Mouse (Mus musculus): ENCODE results near the gene Cnn2. TPM values are rescaled to one million over a fixed set of nuclear protein-coding genes. Genes with fewer than 3 reads are reported as not detected.

The Cnn2 gene
- 218 and 255 TPM in 2 replicates for polyA plus RNA-seq (2015; fragmentation: Nextera tagmentation; extraction: Ambion mirVana)

DNA sequence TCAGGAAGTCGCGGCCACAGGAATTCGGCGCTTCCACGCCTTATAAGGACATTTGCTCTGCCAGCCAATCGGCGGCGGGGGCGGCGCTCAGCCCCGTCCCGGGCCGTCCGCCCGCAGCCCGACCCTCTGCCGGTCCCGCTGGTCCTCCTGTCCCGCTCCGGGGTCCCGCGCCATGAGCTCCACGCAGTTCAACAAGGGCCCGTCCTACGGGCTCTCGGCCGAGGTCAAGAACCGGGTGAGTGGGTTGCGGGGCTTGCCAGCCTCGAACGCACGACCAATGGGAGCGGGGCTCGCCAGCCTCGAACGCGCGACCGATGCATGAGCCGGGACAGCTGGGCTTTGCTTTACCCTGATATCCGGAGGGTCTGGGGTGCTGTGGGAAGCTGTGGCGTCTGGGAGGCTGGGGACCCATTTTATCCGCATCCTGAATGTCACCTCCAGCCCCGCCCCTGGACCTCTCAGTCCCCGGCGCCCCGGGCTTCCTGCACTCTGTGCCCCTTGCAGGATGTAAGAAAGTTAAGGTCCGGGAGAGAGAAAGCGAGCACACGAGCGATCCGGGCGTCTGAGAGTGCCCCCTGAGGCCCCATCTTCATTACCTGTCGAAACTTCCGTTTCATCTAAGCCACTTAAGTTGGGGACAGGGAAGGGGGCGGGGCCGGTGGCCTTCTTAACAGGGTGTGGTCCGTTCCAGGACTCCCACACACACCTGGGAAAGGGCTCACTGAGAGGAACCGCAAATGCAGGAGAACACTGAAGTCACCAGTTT, at the start of gene Cnn2:
Gene Cnn2 (plus strand): TSS at position 79 of the 766 bp plus-strand sequence.
- Histone ChIP-seq H3K9ac (ENCODE audit: low read length) (peak within 1 kb of the TSS; percentile 95), H3K36me3 (ENCODE audit: control insufficient read depth, insufficient read depth) (peaks cover 31% of the 10 kb centered on the region), H3K27ac (ENCODE audit: low read length) (peak within 1 kb of the TSS; percentile 98), H3K4me1 (ENCODE audit: control insufficient read depth, insufficient read depth, low read length) (peaks cover 35% of the 10 kb centered on the region), H3K4me2 (ENCODE audit: low read depth, low read length) (peak within 1 kb of the TSS; percentile 81), H3K4me3 (ENCODE audit: low read length) (peak within 1 kb of the TSS; percentile 89), H3K27me3 (ENCODE audit: control insufficient read depth, insufficient read depth, low read length) (no peaks in the 10 kb centered on the region), H3K9me3 (replicated peaks; ENCODE audit: control insufficient read depth, low read length) (peaks cover 3% of the 10 kb centered on the region)
- 0 out of 2 replicates have a peak, but pooled peaks have one; percentile 7 for ATAC-seq (replicated peaks; ENCODE audit: extremely low read depth, insufficient read depth, low FRiP score)
- under 1% methylated on average over 59 of the region's 59 CpGs for WGBS

DNA sequence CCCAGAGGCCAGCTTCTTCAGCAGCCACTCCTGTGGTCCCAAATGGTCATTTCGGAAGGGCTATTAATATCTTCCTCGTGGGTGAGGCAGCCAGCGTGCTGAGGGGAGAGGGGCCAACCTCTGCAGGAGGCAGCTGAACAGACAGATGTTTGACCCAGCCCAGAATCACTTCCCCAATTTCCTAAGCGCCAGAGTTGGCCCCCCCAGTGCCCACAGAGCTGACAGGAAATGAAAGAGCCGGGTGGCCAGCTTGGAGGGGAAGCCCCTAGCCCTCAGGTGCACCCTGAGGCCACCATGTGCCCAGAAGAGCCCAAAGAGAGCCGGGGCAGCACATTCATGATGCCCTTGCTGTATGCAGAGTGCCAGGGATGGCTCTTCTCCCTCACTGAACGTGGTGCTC, 47.6 kb upstream of the Cnn2 start:
- WGBS = 34% methylated on average over 7 of the region's 7 CpGs
- Histone ChIP-seq H3K27ac (ENCODE audit: low read length) (no peak overlapping the region), H3K4me1 (ENCODE audit: control insufficient read depth, insufficient read depth, low read length) (peaks cover 37% of the 10 kb centered on the region), H3K4me3 (ENCODE audit: low read length) (no peak overlapping the region), H3K36me3 (ENCODE audit: control insufficient read depth, insufficient read depth) (no peaks in the 10 kb centered on the region), H3K9ac (ENCODE audit: low read length) (no peak overlapping the region), H3K27me3 (ENCODE audit: control insufficient read depth, insufficient read depth, low read length) (no peaks in the 10 kb centered on the region), H3K4me2 (ENCODE audit: low read depth, low read length) (0 out of 2 replicates have a peak overlapping the region, but pooled peaks have one; percentile 5), H3K9me3 (replicated peaks; ENCODE audit: control insufficient read depth, low read length) (no peaks in the 10 kb centered on the region)
- ATAC-seq (replicated peaks; ENCODE audit: extremely low read depth, insufficient read depth, low FRiP score) = no peak

GRCm38 (mm10) chr10:79942988-79943387, 45.4 kb upstream of the Cnn2 start:
- H3K4me3 ChIP-seq (ENCODE audit: low read length) = no peak overlapping the region
- no peak overlapping the region for H3K27ac ChIP-seq (ENCODE audit: low read length)
- no peaks in the 10 kb centered on the region for H3K27me3 ChIP-seq (ENCODE audit: control insufficient read depth, insufficient read depth, low read length)
- ATAC-seq (replicated peaks; ENCODE audit: extremely low read depth, insufficient read depth, low FRiP score) = no peak
- 96% methylated on average over 1 of the region's 1 CpGs for WGBS
- no peak overlapping the region for H3K9ac ChIP-seq (ENCODE audit: low read length)
- no peak overlapping the region for H3K4me2 ChIP-seq (ENCODE audit: low read depth, low read length)
- H3K36me3 ChIP-seq (ENCODE audit: control insufficient read depth, insufficient read depth) = no peaks in the 10 kb centered on the region
- H3K9me3 ChIP-seq (replicated peaks; ENCODE audit: control insufficient read depth, low read length) = no peaks in the 10 kb centered on the region
- peaks cover 24% of the 10 kb centered on the region for H3K4me1 ChIP-seq (ENCODE audit: control insufficient read depth, insufficient read depth, low read length)

- ATAC-seq (replicated peaks; ENCODE audit: extremely low read depth, insufficient read depth, low FRiP score) = no peak
- H3K27me3 ChIP-seq (ENCODE audit: control insufficient read depth, insufficient read depth, low read length) = no peaks in the 10 kb centered on the region
- no peak overlapping the region for H3K4me3 ChIP-seq (ENCODE audit: low read length)
- H3K9ac ChIP-seq (ENCODE audit: low read length) = no peak overlapping the region
- H3K36me3 ChIP-seq (ENCODE audit: control insufficient read depth, insufficient read depth) = no peaks in the 10 kb centered on the region
- H3K4me2 ChIP-seq (ENCODE audit: low read depth, low read length) = no peak overlapping the region
- WGBS = 73% methylated on average over 9 of the region's 9 CpGs
- H3K9me3 ChIP-seq (replicated peaks; ENCODE audit: control insufficient read depth, low read length) = no peaks in the 10 kb centered on the region
- H3K27ac ChIP-seq (ENCODE audit: low read length) = no peak overlapping the region
- peaks cover 23% of the 10 kb centered on the region for H3K4me1 ChIP-seq (ENCODE audit: control insufficient read depth, insufficient read depth, low read length)
Measured at GRCm38 (mm10) chr10:79943471-79943901, 44.9 kb upstream of the Cnn2 start.

- H3K27me3 ChIP-seq (ENCODE audit: control insufficient read depth, insufficient read depth, low read length) = no peaks in the 10 kb centered on the region
- H3K4me2 ChIP-seq (ENCODE audit: low read depth, low read length) = no peak overlapping the region
- H3K4me1 ChIP-seq (ENCODE audit: control insufficient read depth, insufficient read depth, low read length) = peaks cover 13% of the 10 kb centered on the region
- H3K4me3 ChIP-seq (ENCODE audit: low read length) = no peak overlapping the region
- H3K9me3 ChIP-seq (replicated peaks; ENCODE audit: control insufficient read depth, low read length) = no peaks in the 10 kb centered on the region
- H3K36me3 ChIP-seq (ENCODE audit: control insufficient read depth, insufficient read depth) = peaks cover 4% of the 10 kb centered on the region; the same call in 1 of the 2 replicates
- ATAC-seq (replicated peaks; ENCODE audit: extremely low read depth, insufficient read depth, low FRiP score) = no peak
- WGBS = 40% methylated on average over 16 of the region's 16 CpGs
- 0 out of 2 replicates have a peak overlapping the region, but pooled peaks have one; percentile 5 for H3K9ac ChIP-seq (ENCODE audit: low read length)
- H3K27ac ChIP-seq (ENCODE audit: low read length) = no peak overlapping the region
Measured at GRCm38 (mm10) chr10:79945507-79946234, 42.7 kb upstream of the Cnn2 start.

GRCm38 (mm10) chr10:79946752-79947322, 41.5 kb upstream of the Cnn2 start:
- H3K4me1 ChIP-seq (ENCODE audit: control insufficient read depth, insufficient read depth, low read length) = peaks cover 10% of the 10 kb centered on the region; the same call in 1 of the 2 replicates
- H3K36me3 ChIP-seq (ENCODE audit: control insufficient read depth, insufficient read depth) = peaks cover 14% of the 10 kb centered on the region
- no peak for ATAC-seq (replicated peaks; ENCODE audit: extremely low read depth, insufficient read depth, low FRiP score)
- no peak overlapping the region for H3K4me3 ChIP-seq (ENCODE audit: low read length)
- H3K4me2 ChIP-seq (ENCODE audit: low read depth, low read length) = no peak overlapping the region; the same call in 1 of the 2 replicates
- H3K27ac ChIP-seq (ENCODE audit: low read length) = no peak overlapping the region
- no peaks in the 10 kb centered on the region for H3K9me3 ChIP-seq (replicated peaks; ENCODE audit: control insufficient read depth, low read length)
- no peaks in the 10 kb centered on the region for H3K27me3 ChIP-seq (ENCODE audit: control insufficient read depth, insufficient read depth, low read length)
- 35% methylated on average over 7 of the region's 7 CpGs for WGBS
- H3K9ac ChIP-seq (ENCODE audit: low read length) = no peak overlapping the region

GRCm38 (mm10) chr10:79947502-79947901, 40.9 kb upstream of the Cnn2 start:
- Histone ChIP-seq H3K4me1 (ENCODE audit: control insufficient read depth, insufficient read depth, low read length) (peaks cover 10% of the 10 kb centered on the region; the same call in 1 of the 2 replicates), H3K9ac (ENCODE audit: low read length) (no peak overlapping the region), H3K27ac (ENCODE audit: low read length) (no peak overlapping the region), H3K9me3 (replicated peaks; ENCODE audit: control insufficient read depth, low read length) (no peaks in the 10 kb centered on the region), H3K36me3 (ENCODE audit: control insufficient read depth, insufficient read depth) (peaks cover 14% of the 10 kb centered on the region), H3K4me3 (ENCODE audit: low read length) (no peak overlapping the region), H3K4me2 (ENCODE audit: low read depth, low read length) (no peak overlapping the region), H3K27me3 (ENCODE audit: control insufficient read depth, insufficient read depth, low read length) (no peaks in the 10 kb centered on the region)
- no peak for ATAC-seq (replicated peaks; ENCODE audit: extremely low read depth, insufficient read depth, low FRiP score)
- 76% methylated on average over 6 of the region's 6 CpGs for WGBS

DNA sequence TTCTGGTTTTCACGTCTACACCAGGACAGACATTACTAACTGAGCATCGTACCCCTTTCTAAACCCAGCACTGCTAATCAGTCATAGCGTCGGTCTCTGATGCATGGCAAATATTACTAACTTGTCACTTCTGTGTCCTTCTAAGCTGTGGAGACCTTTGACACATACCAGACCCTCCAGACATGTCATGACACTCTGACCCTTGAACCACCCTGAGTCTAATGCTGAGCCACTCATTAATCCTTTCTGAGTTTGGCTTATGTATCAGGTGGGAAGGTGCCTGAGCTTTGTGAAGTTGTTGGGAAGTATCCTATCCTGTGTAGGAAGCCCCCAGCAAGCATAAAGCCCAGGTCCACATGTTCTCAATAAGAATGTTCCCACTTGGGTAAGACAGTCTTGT, 38.5 kb upstream of the Cnn2 start:
- H3K27ac ChIP-seq (ENCODE audit: low read length) = no peak overlapping the region
- no peak overlapping the region for H3K4me2 ChIP-seq (ENCODE audit: low read depth, low read length)
- H3K9ac ChIP-seq (ENCODE audit: low read length) = no peak overlapping the region
- H3K4me1 ChIP-seq (ENCODE audit: control insufficient read depth, insufficient read depth, low read length) = peaks cover 10% of the 10 kb centered on the region; the same call in 1 of the 2 replicates
- no peak for ATAC-seq (replicated peaks; ENCODE audit: extremely low read depth, insufficient read depth, low FRiP score)
- no peaks in the 10 kb centered on the region for H3K9me3 ChIP-seq (replicated peaks; ENCODE audit: control insufficient read depth, low read length)
- no peak overlapping the region for H3K4me3 ChIP-seq (ENCODE audit: low read length)
- no peaks in the 10 kb centered on the region for H3K27me3 ChIP-seq (ENCODE audit: control insufficient read depth, insufficient read depth, low read length)
- H3K36me3 ChIP-seq (ENCODE audit: control insufficient read depth, insufficient read depth) = peaks cover 14% of the 10 kb centered on the region
- WGBS = 68% methylated on average over 4 of the region's 4 CpGs
